Mouse (Mus musculus) liver, postnatal 0 days (tissue): ENCODE measurements around the gene Naa80. TPM values are rescaled to one million over a fixed set of nuclear protein-coding genes. Genes with fewer than 3 reads are reported as not detected.
A peak's percentile ranks its signal among the peaks of the same experiment; 100 is the strongest.

ENCODE experiments used
- ATAC-seq: fragments of 200-750 bp; cut with Nextera tagmentation; 2 replicates; pipeline ENCODE4 v1.8.0; 2017; ENCODE audit warnings: mild to moderate bottlenecking, moderate library complexity
- DNase-seq: peaks from one replicate; pipeline ENCODE4 v3.0.0-alpha.2; 2016
- H3K27ac ChIP-seq: fragments of 300-500 bp; sonication (generic); 2 replicates; pipeline ENCODE4 v1.5.1; 2014; ENCODE audit warnings: antibody characterized with exemption, moderate library complexity, mild to moderate bottlenecking, low read depth
- H3K27me3 ChIP-seq: fragments of 300-500 bp; sonication (generic); 2 replicates; pipeline ENCODE4 v1.6.1; 2014; ENCODE audit warnings: low read length, control low read depth, mixed read lengths; ENCODE audit not compliant: insufficient read depth
- H3K36me3 ChIP-seq: fragments of 300-500 bp; sonication (generic); replicated peaks from 2 replicates; pipeline ENCODE4 v1.6.1; 2014; ENCODE audit warnings: mild to moderate bottlenecking, control low read depth, low read length, moderate library complexity, mixed read lengths; ENCODE audit not compliant: insufficient read depth
- H3K4me1 ChIP-seq: fragments of 300-500 bp; sonication (generic); 2 replicates; pipeline ENCODE4 v1.6.1; 2014; ENCODE audit warnings: antibody characterized with exemption, mild to moderate bottlenecking, control low read depth; ENCODE audit not compliant: insufficient read depth
- H3K4me2 ChIP-seq: fragments of 300-500 bp; sonication (generic); 2 replicates; pipeline ENCODE4 v1.6.1; 2014; ENCODE audit warnings: low read depth, mild to moderate bottlenecking, low read length, moderate library complexity, mixed read lengths
- H3K4me3 ChIP-seq: fragments of 300-500 bp; sonication (generic); 2 replicates; pipeline ENCODE4 v1.5.1; 2014; ENCODE audit warnings: low read depth, low read length
- H3K9ac ChIP-seq: fragments of 300-500 bp; sonication (generic); replicated peaks from 2 replicates; pipeline ENCODE4 v1.6.1; 2014; ENCODE audit warnings: mild to moderate bottlenecking, moderate library complexity
- H3K9me3 ChIP-seq: fragments of 300-500 bp; sonication (generic); 2 replicates; pipeline ENCODE4 v1.6.1; 2016; ENCODE audit warnings: mild to moderate bottlenecking, control low read depth, low read length, mixed read lengths
- CTCF ChIP-seq: sonication (generic); IDR thresholded peaks from 2 replicates; pipeline ENCODE4 v1.5.1; 2016; ENCODE audit warnings: antibody characterized with exemption, low read depth
- EP300 ChIP-seq: IDR thresholded peaks from 2 replicates; pipeline ENCODE4 v1.6.1; 2016; ENCODE audit warnings: antibody characterized with exemption, low read depth, mild to moderate bottlenecking
- WGBS: fragments of 180-500 bp; shearing (Covaris S2); extraction: QIAGEN DNeasy Blood & Tissue Kit; methylation state at CpG from one replicate; pipeline ENCODE4 v1.1.7; 2014; ENCODE audit not compliant: insufficient replicate concordance; 5-methylcytosine and 5-hydroxymethylcytosine counted together
- polyA plus RNA-seq: library from polyadenylated mRNA; unstranded; fragments of >200 nt; fragmentation: Nextera tagmentation; extraction: Ambion mirVana; gene quantifications from 2 replicates; pipeline ENCODE4 v1.2.1, GENCODE M21; 2015

Gene Naa80
- polyA plus RNA-seq, 1 experiment from 2014 or later = 10.4 TPM

DNA sequence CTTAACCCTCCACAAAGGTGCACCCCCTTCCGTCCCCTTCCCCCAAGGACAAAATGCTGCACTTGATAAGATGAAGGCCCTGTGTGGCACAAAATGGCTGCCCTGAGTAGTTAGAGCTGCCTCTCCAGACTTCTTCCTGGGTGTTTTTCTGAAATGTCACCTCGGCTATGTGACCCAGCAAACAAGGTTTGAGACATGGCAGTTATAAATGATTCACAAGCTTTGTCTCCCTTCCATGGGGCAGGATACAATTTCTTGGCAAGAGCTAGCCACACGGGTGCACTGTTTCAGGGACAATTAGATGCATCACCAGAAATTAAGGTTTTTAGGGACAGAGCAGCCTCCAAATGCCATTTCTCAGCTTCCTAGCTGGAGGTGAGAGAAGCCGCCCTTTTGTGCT, 38.3 kb upstream of the Naa80 start:
- H3K27ac ChIP-seq = no peak overlapping the region
- no peak overlapping the region for H3K9ac ChIP-seq
- WGBS = 66% methylated on average over 4 of the region's 4 CpGs
- no peak for TF ChIP-seq EP300
- 0 out of 2 replicates have a peak, but pooled peaks have one; percentile 4 for TF ChIP-seq CTCF
- no peak overlapping the region for H3K4me3 ChIP-seq
- DNase-seq (no peak), ATAC-seq (no peak)
- no peaks in the 10 kb centered on the region for H3K9me3 ChIP-seq
- H3K4me1 ChIP-seq = peaks cover 33% of the 10 kb centered on the region
- H3K4me2 ChIP-seq = no peak overlapping the region
- H3K27me3 ChIP-seq = no peaks in the 10 kb centered on the region
- H3K36me3 ChIP-seq = peaks cover 30% of the 10 kb centered on the region

DNA sequence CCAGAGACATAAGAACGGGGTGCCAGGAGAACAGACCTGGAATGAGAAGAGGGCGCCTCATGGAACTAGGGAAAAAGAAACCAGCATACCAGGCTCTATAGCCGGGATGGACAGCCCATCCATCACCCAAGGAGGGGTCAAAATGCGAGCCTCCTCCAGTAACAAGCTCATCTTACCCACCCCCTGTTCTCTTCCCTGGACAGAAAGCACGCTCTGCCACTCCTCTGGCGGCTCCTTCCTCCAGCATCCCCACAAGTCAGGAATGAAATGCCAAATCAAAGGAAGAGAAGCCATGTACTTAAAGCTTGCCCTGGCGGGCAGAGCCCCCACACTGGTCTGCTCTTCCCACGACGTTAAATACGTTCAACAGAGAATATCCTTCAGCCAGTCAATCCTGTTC, 37.7 kb upstream of the Naa80 start:
- H3K9me3 ChIP-seq = no peaks in the 10 kb centered on the region
- ATAC-seq (no peak), DNase-seq (no peak)
- H3K27me3 ChIP-seq = no peaks in the 10 kb centered on the region
- peaks cover 30% of the 10 kb centered on the region for H3K36me3 ChIP-seq
- H3K4me2 ChIP-seq = peak overlapping the region; percentile 96
- TF ChIP-seq EP300 (no peak), CTCF (no peak)
- 50% methylated on average over 10 of the region's 10 CpGs for WGBS
- no peak overlapping the region for H3K9ac ChIP-seq
- H3K4me1 ChIP-seq = peaks cover 28% of the 10 kb centered on the region
- no peak overlapping the region for H3K27ac ChIP-seq
- no peak overlapping the region for H3K4me3 ChIP-seq

DNA sequence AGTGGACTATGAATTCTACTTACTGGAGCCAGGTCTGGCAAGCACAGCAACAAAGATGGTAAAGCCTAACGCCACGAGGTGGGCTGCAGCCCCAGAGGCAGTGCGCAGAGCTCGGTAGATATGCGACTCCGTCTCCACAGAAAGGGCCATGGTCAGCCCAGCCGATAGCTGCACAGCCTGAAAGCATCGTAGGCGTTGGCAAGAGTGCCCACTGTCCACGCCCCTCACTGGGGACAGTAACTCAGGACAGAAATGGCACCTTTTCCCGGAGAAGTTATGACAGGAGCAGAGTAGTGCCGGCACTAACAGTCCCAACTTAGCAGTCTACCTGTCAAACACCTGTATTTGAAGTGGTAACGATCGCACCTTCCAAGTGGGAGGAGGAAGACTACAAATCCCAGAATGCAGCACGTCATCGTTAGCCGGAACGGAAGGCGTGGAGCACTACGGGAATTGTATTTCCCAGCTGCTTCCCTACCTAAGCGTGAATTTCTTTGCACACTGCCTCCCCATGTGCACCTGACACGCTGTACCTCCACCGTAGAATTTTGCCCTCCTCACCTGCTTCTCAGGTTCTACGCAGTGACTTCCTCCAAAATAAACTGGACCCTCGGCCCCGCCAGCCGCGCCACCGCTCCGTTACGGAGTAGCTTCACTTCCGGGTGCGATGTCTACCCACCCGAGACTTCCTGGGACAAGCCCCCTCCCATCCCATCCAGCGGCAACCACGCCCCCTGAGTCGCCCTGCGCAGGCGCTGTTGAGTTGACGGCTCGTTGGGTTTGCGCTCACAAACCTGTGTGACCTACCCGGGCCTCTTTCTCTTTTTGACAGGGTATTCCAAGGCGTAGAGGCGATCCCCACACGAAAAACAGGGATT, 37.0 kb upstream of the Naa80 start, which contains the start of the genes Cyb561d2 and Nprl2:
Gene Cyb561d2, minus strand, starts transcription at position 720 of the 878 bp plus-strand sequence.
Gene Nprl2, plus strand, starts transcription at position 753 of the 878 bp plus-strand sequence.
- TF ChIP-seq CTCF = no peak
- TF ChIP-seq EP300 = no peak
- H3K9ac ChIP-seq = peak within 1 kb of the TSS; percentile 64
- no peaks in the 10 kb centered on the region for H3K27me3 ChIP-seq
- H3K36me3 ChIP-seq = peaks cover 30% of the 10 kb centered on the region
- ATAC-seq = peak; percentile 87
- under 1% methylated on average over 46 of the region's 46 CpGs for WGBS
- no peaks in the 10 kb centered on the region for H3K9me3 ChIP-seq
- DNase-seq = peak; percentile 93
- H3K4me1 ChIP-seq = peaks cover 23% of the 10 kb centered on the region
- H3K27ac ChIP-seq = peak within 1 kb of the TSS; percentile 68
- peak within 1 kb of the TSS; percentile 96 for H3K4me2 ChIP-seq
- peak within 1 kb of the TSS; percentile 80 for H3K4me3 ChIP-seq

DNA sequence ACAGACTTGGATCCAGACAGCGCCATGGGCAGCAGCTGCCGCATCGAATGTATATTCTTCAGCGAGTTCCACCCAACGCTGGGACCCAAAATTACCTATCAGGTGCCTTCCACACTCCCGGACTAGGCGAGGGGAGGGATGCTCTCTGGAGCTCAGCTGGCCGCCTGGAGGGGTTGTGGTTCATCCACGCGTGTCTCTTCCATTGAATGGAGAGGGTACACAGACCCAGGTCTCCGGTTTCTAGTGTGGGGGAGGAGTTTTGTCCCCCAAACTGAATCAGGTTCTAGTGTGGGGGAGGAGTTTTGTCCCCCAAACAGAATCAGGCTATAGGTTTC, 36.4 kb upstream of the Naa80 start:
- ATAC-seq = peak; percentile 14
- DNase-seq = no peak
- peak overlapping the region; percentile 68 for H3K27ac ChIP-seq

DNA sequence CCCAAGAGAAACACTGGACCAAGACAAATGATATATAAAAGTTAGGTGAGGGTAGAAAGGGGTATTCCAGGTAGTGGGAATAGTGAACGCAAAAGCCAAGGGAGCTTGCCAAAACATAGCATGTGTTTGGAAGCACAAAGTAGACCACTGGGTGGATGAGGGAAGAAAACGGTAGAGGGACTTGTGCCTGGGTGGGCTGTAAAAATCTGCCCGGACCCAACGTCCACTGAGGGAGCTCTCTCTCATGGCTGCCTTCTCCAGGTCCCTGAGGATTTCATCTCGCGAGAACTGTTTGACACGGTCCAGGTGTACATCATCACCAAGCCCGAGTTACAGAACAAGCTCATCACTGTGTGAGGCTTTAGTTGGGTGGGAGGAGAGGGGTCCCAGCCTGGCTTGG, 36.0 kb upstream of the Naa80 start:
- H3K4me1 ChIP-seq = peaks cover 27% of the 10 kb centered on the region
- H3K9ac ChIP-seq = peak overlapping the region; percentile 64
- DNase-seq (no peak), ATAC-seq (no peak)
- peak overlapping the region; percentile 80 for H3K4me3 ChIP-seq
- peak overlapping the region; percentile 96 for H3K4me2 ChIP-seq
- no peaks in the 10 kb centered on the region for H3K9me3 ChIP-seq
- no peak overlapping the region for H3K27ac ChIP-seq
- H3K36me3 ChIP-seq = peaks cover 27% of the 10 kb centered on the region
- WGBS = 49% methylated on average over 8 of the region's 8 CpGs
- no peaks in the 10 kb centered on the region for H3K27me3 ChIP-seq
- no peak for TF ChIP-seq EP300
- no peak for TF ChIP-seq CTCF

More for the DNA sequence above, 36.4 kb upstream of the Naa80 start:
- Histone ChIP-seq H3K27me3 (no peaks in the 10 kb centered on the region), H3K4me3 (peak overlapping the region; percentile 80), H3K4me2 (peak overlapping the region; percentile 96), H3K36me3 (peaks cover 30% of the 10 kb centered on the region), H3K9ac (peak overlapping the region; percentile 64), H3K9me3 (no peaks in the 10 kb centered on the region), H3K4me1 (peaks cover 25% of the 10 kb centered on the region)
- TF ChIP-seq EP300 = no peak
- TF ChIP-seq CTCF = no peak
- under 1% methylated on average over 11 of the region's 11 CpGs for WGBS

DNA sequence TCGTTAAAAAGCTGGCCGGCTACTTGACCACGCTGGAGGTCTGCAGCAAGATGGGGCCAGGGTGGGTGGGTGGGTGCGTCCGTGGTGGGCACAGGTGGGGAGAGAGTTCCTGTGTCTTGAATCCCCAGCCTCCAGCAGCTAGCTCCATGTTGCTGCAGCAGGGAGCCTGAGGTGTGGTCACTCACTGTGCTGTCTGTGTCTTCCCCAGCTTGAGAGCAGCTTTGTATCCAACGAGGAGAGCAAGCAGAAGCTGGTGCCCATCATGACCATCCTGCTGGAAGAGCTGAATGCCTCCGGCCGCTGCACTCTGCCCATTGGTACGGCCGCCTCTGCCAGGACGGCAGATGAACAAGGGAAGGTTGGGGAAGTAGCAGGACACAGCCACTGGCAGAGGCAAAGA, 35.4 kb upstream of the Naa80 start:
- TF ChIP-seq CTCF = no peak
- no peak for TF ChIP-seq EP300
- Histone ChIP-seq H3K4me3 (no peak overlapping the region), H3K36me3 (peaks cover 21% of the 10 kb centered on the region), H3K27ac (no peak overlapping the region), H3K27me3 (no peaks in the 10 kb centered on the region), H3K9me3 (no peaks in the 10 kb centered on the region), H3K4me1 (peaks cover 27% of the 10 kb centered on the region), H3K4me2 (no peak overlapping the region), H3K9ac (no peak overlapping the region)
- ATAC-seq = no peak
- 83% methylated on average over 11 of the region's 11 CpGs for WGBS
- no peak for DNase-seq
